Mouse (Mus musculus): ENCODE data around the gene Fgfr2.

Fgfr2 gene

GRCm38 (mm10) chr7:132377913-132378312 lies 745.2 kb downstream of the Fgfr2 start:
- no peak for DNase-seq (ENCODE audit: low read depth, low spot score)

GRCm38 (mm10) chr7:132373594-132374378 lies 749.4 kb downstream of the Fgfr2 start:
- no peak for DNase-seq (ENCODE audit: low read depth, low spot score)

GRCm38 (mm10) chr7:132372752-132373513 lies 750.2 kb downstream of the Fgfr2 start:
- DNase-seq (ENCODE audit: low read depth, low spot score) = no peak

GRCm38 (mm10) chr7:132371832-132372231 lies 751.3 kb downstream of the Fgfr2 start:
- no peak for DNase-seq (ENCODE audit: low read depth, low spot score)

- no peak for DNase-seq (ENCODE audit: low read depth, low spot score)
Measured at GRCm38 (mm10) chr7:132369784-132370183, 753.4 kb downstream of the Fgfr2 start.

GRCm38 (mm10) chr7:132368859-132369258 lies 754.3 kb downstream of the Fgfr2 start:
- no peak for DNase-seq (ENCODE audit: low read depth, low spot score)

- no peak for DNase-seq (ENCODE audit: low read depth, low spot score)
Measured at GRCm38 (mm10) chr7:132367344-132367743, 755.8 kb downstream of the Fgfr2 start.

GRCm38 (mm10) chr7:132365703-132366384 lies 757.3 kb downstream of the Fgfr2 start:
- DNase-seq (ENCODE audit: low read depth, low spot score) = no peak

- DNase-seq (ENCODE audit: low read depth, low spot score) = no peak
Measured at GRCm38 (mm10) chr7:132365111-132365510, 758.0 kb downstream of the Fgfr2 start.

GRCm38 (mm10) chr7:132364506-132364905 lies 758.6 kb downstream of the Fgfr2 start:
- no peak for DNase-seq (ENCODE audit: low read depth, low spot score)

- no peak for DNase-seq (ENCODE audit: low read depth, low spot score)
Measured at GRCm38 (mm10) chr7:132360336-132360735, 762.8 kb downstream of the Fgfr2 start.

GRCm38 (mm10) chr7:132358709-132359108 lies 764.4 kb downstream of the Fgfr2 start:
- DNase-seq (ENCODE audit: low read depth, low spot score) = no peak

GRCm38 (mm10) chr7:132358250-132358649 lies 764.9 kb downstream of the Fgfr2 start:
- DNase-seq (ENCODE audit: low read depth, low spot score) = no peak

- DNase-seq (ENCODE audit: low read depth, low spot score) = no peak
Measured at GRCm38 (mm10) chr7:132357841-132358237, 765.3 kb downstream of the Fgfr2 start.

- no peak for DNase-seq (ENCODE audit: low read depth, low spot score)
Measured at GRCm38 (mm10) chr7:132356881-132357840, 766.0 kb downstream of the Fgfr2 start.

GRCm38 (mm10) chr7:132356185-132356584 lies 767.0 kb downstream of the Fgfr2 start:
- no peak for DNase-seq (ENCODE audit: low read depth, low spot score)

GRCm38 (mm10) chr7:132355767-132356166 lies 767.4 kb downstream of the Fgfr2 start:
- DNase-seq (ENCODE audit: low read depth, low spot score) = no peak

- no peak for DNase-seq (ENCODE audit: low read depth, low spot score)
Measured at GRCm38 (mm10) chr7:132349075-132349572, 774.0 kb downstream of the Fgfr2 start.

- peak; percentile 61 for DNase-seq (ENCODE audit: low read depth, low spot score)
Measured at GRCm38 (mm10) chr7:132347273-132348045, 775.7 kb downstream of the Fgfr2 start.

- DNase-seq (ENCODE audit: low read depth, low spot score) = peak; percentile 38
Measured at GRCm38 (mm10) chr7:132345526-132346070, 777.6 kb downstream of the Fgfr2 start.

Data from ZHBTc4 (cell line).